Mouse (Mus musculus): Measurements from ENCODE around the gene March7. TPM values are rescaled to one million over a fixed set of nuclear protein-coding genes. Genes with fewer than 3 reads are reported as not detected.
A peak's percentile ranks its signal among the peaks of the same experiment; 100 is the strongest.

The March7 gene
- polyA plus RNA-seq (2015; fragmentation: Nextera tagmentation; extraction: Ambion mirVana): 16.5 and 16.8 TPM in 2 replicates

DNA sequence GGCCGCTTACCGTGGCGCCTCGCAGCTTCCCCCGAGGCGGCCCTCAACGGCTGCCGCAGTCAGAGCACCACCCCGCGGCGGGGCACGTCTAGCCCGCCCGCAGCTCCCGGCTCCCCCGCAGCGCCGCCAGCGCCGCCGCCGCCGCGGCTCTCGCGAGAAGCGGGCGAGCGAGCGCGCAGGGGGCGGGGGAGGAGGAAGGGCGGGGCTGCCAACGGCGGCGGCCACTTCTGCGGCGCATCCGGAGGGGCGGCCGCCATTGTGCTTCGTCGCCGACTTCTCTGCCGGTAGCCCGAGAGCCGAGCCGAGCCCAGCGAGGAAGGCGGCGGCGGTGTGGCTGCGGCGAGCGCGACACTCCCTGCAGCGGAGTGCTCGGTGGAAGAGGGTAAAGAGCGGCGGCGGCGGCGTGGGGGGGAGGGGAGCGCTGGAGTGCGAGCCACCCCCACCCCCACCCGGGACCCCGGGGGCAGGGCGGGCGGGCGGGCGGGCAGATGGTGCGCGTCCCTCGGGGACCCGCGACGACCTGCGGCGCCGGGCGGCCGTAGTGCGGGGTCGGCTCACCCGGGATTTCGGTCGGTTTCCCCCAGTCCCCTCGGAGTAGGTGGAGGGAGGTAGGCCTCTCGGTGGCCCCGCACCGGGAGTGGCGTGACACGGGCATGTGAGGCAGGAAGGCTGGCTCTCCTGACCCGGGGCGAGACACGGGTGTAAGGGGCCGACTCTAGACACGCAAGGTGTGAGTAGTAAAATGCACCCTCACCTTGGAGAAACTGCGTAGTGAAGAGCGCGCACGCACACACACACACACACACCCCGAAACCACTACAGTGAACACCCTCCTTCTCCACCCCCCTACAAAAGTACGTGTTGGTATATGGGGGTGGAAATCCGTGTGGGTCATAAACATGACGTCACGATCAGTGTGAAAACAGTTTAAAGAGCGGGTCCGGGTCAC, at the start of gene March7, which contains the start of gene Baz2b:
March7 (plus strand) TSS at position 185 of the 949 bp plus-strand sequence.
Baz2b (minus strand) TSS at position 137 of the 949 bp plus-strand sequence.
- no peaks in the 10 kb centered on the region for H3K9me3 ChIP-seq (ENCODE audit: low read length)
- H3K27ac ChIP-seq (ENCODE audit: low read depth): peak within 1 kb of the TSS; percentile 96
- TF ChIP-seq EP300 (IDR thresholded peaks at IDR 0.05; ENCODE audit: low read depth): no peak
- peak; percentile 49; the same call in 1 of the 2 replicates for TF ChIP-seq CTCF (IDR thresholded peaks at IDR 0.05; ENCODE audit: low read depth)
- H3K36me3 ChIP-seq (replicated peaks; ENCODE audit: insufficient read depth, low read length): peaks cover 18% of the 10 kb centered on the region; the same call in 1 of the 2 replicates
- peak; percentile 92 for DNase-seq
- H3K9ac ChIP-seq (replicated peaks): peak within 1 kb of the TSS; percentile 85
- peak; percentile 95 for ATAC-seq
- peaks cover 37% of the 10 kb centered on the region for H3K4me1 ChIP-seq (ENCODE audit: insufficient read depth)
- peak within 1 kb of the TSS; percentile 86 for H3K4me2 ChIP-seq (ENCODE audit: low read depth, low read length)
- peak within 1 kb of the TSS; percentile 80 for H3K4me3 ChIP-seq (ENCODE audit: low read depth, low read length)
- H3K27me3 ChIP-seq (ENCODE audit: insufficient read depth, low read length): no peaks in the 10 kb centered on the region
- WGBS (ENCODE audit: insufficient replicate concordance): under 1% methylated on average over 72 of the region's 109 CpGs

DNA sequence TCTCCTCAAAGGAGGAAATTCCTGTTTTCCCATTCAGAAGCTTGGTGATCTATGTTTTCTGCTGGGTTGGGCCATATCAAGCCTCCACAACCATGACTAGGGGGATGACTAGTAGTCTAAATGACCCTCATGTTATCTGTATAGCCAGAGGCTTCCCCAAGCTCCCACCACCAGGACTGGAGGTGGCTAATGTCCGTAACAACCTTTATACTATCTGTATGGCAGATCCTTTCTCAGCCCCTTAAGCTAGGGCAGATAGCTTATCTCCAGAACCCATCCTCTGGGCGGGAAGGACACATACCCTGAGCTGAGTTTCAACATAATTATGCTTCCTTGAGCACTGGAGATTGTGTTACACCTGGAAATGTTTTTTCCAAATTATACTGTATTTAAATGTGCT, 45.9 kb upstream of the March7 start:
- Histone ChIP-seq H3K4me2 (ENCODE audit: low read depth, low read length) (no peak overlapping the region; the same call in 1 of the 2 replicates), H3K9ac (replicated peaks) (no peak overlapping the region), H3K4me3 (ENCODE audit: low read depth, low read length) (no peak overlapping the region), H3K36me3 (replicated peaks; ENCODE audit: insufficient read depth, low read length) (no peaks in the 10 kb centered on the region), H3K27ac (ENCODE audit: low read depth) (no peak overlapping the region), H3K4me1 (ENCODE audit: insufficient read depth) (no peaks in the 10 kb centered on the region), H3K27me3 (ENCODE audit: insufficient read depth, low read length) (no peaks in the 10 kb centered on the region), H3K9me3 (ENCODE audit: low read length) (no peaks in the 10 kb centered on the region)
- no peak for ATAC-seq
- TF ChIP-seq CTCF (IDR thresholded peaks at IDR 0.05; ENCODE audit: low read depth) (no peak), EP300 (IDR thresholded peaks at IDR 0.05; ENCODE audit: low read depth) (peak; percentile 48)
- WGBS (ENCODE audit: insufficient replicate concordance): 52% methylated on average over 2 of the region's 2 CpGs
- no peak for DNase-seq

DNA sequence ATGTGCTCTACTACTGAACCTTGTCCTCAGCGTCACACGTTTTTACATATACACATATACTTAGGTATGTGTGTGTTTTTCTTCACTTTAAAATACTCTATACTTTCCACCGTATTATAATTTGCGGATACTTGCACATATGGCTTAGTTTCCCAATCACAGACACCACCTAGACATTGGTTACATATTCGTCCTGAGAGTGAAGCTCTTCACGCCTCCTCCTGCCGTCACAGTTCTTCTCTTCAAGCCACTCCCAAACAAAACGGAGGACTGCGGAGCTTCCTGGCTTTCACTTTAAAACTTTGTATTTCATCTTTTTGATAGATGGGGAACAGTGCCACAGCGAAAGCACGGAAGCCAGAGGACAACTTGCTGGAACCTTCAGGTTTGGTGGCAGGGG, 44.0 kb upstream of the March7 start:
- Histone ChIP-seq H3K9ac (replicated peaks) (no peak overlapping the region), H3K4me1 (ENCODE audit: insufficient read depth) (no peaks in the 10 kb centered on the region), H3K4me3 (ENCODE audit: low read depth, low read length) (no peak overlapping the region), H3K9me3 (ENCODE audit: low read length) (no peaks in the 10 kb centered on the region), H3K27ac (ENCODE audit: low read depth) (no peak overlapping the region), H3K27me3 (ENCODE audit: insufficient read depth, low read length) (no peaks in the 10 kb centered on the region), H3K4me2 (ENCODE audit: low read depth, low read length) (no peak overlapping the region), H3K36me3 (replicated peaks; ENCODE audit: insufficient read depth, low read length) (no peaks in the 10 kb centered on the region)
- no peak for TF ChIP-seq EP300 (IDR thresholded peaks at IDR 0.05; ENCODE audit: low read depth)
- no peak for TF ChIP-seq CTCF (IDR thresholded peaks at IDR 0.05; ENCODE audit: low read depth)
- DNase-seq (no peak), ATAC-seq (no peak)
- WGBS (ENCODE audit: insufficient replicate concordance): 87% methylated on average over 11 of the region's 11 CpGs

DNA sequence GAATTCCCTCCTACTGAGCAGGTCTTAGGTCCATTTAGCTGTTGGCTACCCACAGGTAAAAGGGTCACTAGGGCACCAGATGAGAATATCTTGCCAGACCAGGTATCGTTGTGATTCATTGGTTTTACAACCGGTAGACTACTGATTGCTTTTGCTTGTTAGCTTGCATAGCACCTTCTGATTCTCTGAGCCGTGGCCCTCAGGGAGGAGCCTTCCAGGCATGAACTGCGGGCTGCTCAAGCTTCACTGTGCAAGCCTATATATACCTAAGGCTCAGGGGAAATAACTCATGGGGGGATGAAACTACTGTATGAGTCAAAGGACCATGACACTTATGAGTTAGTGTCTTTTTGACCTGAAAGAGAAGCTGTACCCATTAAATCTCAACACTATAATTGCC, 42.8 kb upstream of the March7 start:
- Histone ChIP-seq H3K27ac (ENCODE audit: low read depth) (no peak overlapping the region), H3K4me2 (ENCODE audit: low read depth, low read length) (no peak overlapping the region), H3K9ac (replicated peaks) (no peak overlapping the region), H3K36me3 (replicated peaks; ENCODE audit: insufficient read depth, low read length) (no peaks in the 10 kb centered on the region), H3K27me3 (ENCODE audit: insufficient read depth, low read length) (no peaks in the 10 kb centered on the region), H3K4me3 (ENCODE audit: low read depth, low read length) (no peak overlapping the region), H3K4me1 (ENCODE audit: insufficient read depth) (no peaks in the 10 kb centered on the region; the same call in 1 of the 2 replicates), H3K9me3 (ENCODE audit: low read length) (no peaks in the 10 kb centered on the region)
- DNase-seq: no peak
- 76% methylated on average over 4 of the region's 4 CpGs for WGBS (ENCODE audit: insufficient replicate concordance)
- ATAC-seq: no peak
- TF ChIP-seq CTCF (IDR thresholded peaks at IDR 0.05; ENCODE audit: low read depth) (no peak), EP300 (IDR thresholded peaks at IDR 0.05; ENCODE audit: low read depth) (no peak)

DNA sequence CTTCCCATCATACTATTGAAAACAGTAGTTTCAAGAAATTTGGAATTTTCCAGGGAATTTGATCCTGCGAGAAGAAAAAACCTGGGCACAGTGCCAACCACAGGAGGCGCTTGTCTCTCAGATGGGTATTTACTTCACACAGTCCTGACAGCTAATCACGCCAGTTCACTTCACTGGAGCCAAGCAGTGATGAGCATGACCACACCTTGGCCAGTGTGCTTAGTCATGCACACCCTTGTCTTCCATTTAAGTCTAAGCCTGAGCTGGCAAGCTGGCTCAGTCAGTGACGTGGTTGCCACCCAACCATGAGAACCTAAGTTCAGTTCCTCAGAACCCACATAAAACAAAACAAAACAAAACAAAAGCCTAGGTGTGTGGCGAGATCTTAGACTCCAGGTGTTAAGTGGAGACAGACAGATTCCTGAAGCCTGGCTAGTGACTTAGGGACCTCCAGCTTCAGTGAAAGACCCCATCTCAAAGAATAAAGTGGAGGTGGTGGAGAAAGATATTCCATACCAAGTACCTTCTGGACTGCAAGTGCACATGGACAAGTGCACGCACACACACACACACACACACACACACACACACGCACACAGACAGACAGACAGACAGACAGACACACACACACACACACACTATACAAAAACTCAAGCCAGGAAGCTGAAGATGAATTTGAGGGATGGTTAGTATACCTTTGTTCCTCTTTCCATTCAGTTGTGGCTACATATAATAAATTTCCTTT, 37.7 kb upstream of the March7 start:
- TF ChIP-seq EP300 (IDR thresholded peaks at IDR 0.05; ENCODE audit: low read depth): no peak
- no peak for TF ChIP-seq CTCF (IDR thresholded peaks at IDR 0.05; ENCODE audit: low read depth)
- no peak overlapping the region for H3K4me2 ChIP-seq (ENCODE audit: low read depth, low read length)
- H3K27me3 ChIP-seq (ENCODE audit: insufficient read depth, low read length): no peaks in the 10 kb centered on the region
- H3K9me3 ChIP-seq (ENCODE audit: low read length): 0 out of 2 replicates have a peak, but pooled peaks cover 2% of the 10 kb centered on the region
- no peaks in the 10 kb centered on the region for H3K36me3 ChIP-seq (replicated peaks; ENCODE audit: insufficient read depth, low read length)
- peaks cover 2% of the 10 kb centered on the region; the same call in 1 of the 2 replicates for H3K4me1 ChIP-seq (ENCODE audit: insufficient read depth)
- no peak overlapping the region for H3K4me3 ChIP-seq (ENCODE audit: low read depth, low read length)
- ATAC-seq (peak; percentile 21; the same call in 1 of the 2 replicates), DNase-seq (peak; percentile 16)
- H3K9ac ChIP-seq (replicated peaks): no peak overlapping the region
- peak overlapping the region; percentile 48; the same call in 1 of the 2 replicates for H3K27ac ChIP-seq (ENCODE audit: low read depth)
- WGBS (ENCODE audit: insufficient replicate concordance): 57% methylated on average over 7 of the region's 7 CpGs
